Mouse (Mus musculus): ENCODE data around the gene Rnf6. TPM values are rescaled to one million over a fixed set of nuclear protein-coding genes. Genes with fewer than 3 reads are reported as not detected.

The Rnf6 gene
- polyA plus RNA-seq (2016; fragmentation: Nextera tagmentation; extraction: Ambion mirVana), result 24.8 and 25.3 TPM in 2 replicates

DNA sequence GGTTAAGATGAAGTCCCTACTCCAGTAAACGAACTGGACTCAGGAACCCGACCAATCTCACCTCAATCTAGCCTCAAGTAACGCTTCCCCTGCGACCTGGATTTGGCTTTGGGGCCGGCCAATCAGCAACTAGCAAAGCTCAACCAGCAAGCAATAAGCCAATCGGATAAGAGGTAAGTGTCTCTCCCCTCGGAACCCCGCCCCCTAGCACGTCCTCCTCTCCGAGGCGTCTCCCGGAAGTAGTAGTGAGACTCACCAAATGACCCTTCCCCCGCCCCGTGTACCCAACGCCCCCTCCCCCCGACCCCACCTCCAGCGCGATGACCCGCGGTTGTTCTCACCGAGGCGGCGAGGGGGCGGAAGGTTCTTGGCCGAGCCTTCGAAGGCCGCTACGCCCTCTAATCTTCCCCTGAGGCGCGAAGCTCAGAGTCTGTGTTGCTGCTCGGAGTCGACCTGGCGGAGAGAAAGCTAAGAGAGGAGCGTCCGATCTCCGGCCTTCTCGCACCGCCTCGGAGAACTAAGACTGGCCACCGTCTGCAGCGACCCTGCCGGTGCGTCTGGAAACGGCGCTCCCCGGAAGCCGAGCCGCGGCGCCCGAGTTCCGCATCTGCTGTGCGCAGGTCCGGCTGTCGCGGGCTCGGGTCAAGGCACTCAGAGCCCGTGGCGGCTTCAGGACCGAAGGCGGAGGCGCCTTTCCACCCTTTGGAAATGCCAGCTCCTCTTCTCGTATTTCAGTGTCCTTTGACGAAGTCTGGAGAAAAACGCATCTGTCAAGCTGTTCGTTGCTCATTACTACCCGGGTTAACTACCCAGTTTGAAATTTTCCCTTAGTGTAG is at the start of gene Rnf6:
Gene Rnf6, minus strand, starts transcription at position 677 of the 836 bp plus-strand sequence.
- peak within 1 kb of the TSS; percentile 89 for H3K9ac ChIP-seq
- peak within 1 kb of the TSS; percentile 80 for H3K4me2 ChIP-seq
- peak within 1 kb of the TSS; percentile 100 for H3K27ac ChIP-seq
- WGBS (ENCODE audit: insufficient replicate concordance), result 4% methylated on average over 67 of the region's 67 CpGs
- no peaks in the 10 kb centered on the region for H3K9me3 ChIP-seq (replicated peaks)
- peak within 1 kb of the TSS; percentile 90 for H3K4me3 ChIP-seq
- H3K4me1 ChIP-seq, result peaks cover 26% of the 10 kb centered on the region
- peaks cover 37% of the 10 kb centered on the region for H3K36me3 ChIP-seq
- H3K27me3 ChIP-seq (replicated peaks), result no peaks in the 10 kb centered on the region
- ATAC-seq, result peak; percentile 99

DNA sequence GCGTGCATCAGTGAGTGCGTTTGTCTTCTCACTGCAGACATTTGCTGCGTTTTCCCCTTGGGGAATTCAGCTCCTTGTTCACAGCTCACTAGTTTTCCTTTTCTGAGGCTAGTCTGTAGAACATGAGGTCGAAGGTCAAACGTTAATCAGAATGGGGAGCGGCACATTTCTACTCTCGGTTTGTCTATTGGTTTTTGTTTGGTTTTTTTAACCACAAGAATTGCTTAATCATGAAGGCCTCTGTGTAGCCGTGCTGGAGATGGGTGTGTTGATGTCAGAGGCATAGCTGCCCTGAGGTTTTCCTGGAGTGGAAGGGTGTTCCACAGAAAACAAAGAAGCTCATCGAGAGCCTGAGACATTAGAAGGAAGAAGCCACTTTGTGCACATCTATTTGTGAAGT is 49.2 kb upstream of the Rnf6 start:
- no peak for ATAC-seq
- H3K27ac ChIP-seq, result peak overlapping the region; percentile 61

DNA sequence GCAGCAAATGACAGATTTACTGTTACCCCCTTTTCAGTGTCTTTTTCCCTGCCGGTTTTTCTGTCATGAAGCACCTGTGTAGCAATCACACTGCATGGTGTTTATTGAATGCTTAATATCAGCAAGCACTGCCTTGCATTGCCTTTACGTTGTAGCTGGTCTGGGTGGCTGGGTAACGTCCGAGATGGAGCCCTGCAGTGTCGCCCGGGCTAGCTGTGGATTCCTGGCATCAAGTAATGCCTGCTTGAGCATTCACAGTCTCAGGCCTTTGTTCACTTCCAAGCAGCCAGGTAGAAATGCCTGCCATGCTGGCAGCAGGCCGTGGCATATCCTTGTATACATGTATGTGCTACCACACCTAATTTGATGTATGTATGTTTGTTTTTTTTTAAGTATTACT is 46.4 kb upstream of the Rnf6 start:
- Histone ChIP-seq H3K27ac (no peak overlapping the region), H3K9me3 (replicated peaks) (no peaks in the 10 kb centered on the region), H3K4me1 (peaks cover 22% of the 10 kb centered on the region), H3K4me3 (no peak overlapping the region), H3K9ac (no peak overlapping the region), H3K36me3 (peaks cover 45% of the 10 kb centered on the region), H3K4me2 (no peak overlapping the region), H3K27me3 (replicated peaks) (no peaks in the 10 kb centered on the region)
- ATAC-seq, result no peak
- WGBS (ENCODE audit: insufficient replicate concordance), result 88% methylated on average over 7 of the region's 7 CpGs

More for the DNA sequence above, 49.2 kb upstream of the Rnf6 start:
- Histone ChIP-seq H3K4me2 (no peak overlapping the region), H3K36me3 (peaks cover 71% of the 10 kb centered on the region), H3K27me3 (replicated peaks) (no peaks in the 10 kb centered on the region), H3K4me1 (peaks cover 25% of the 10 kb centered on the region), H3K4me3 (no peak overlapping the region), H3K9ac (0 out of 2 replicates have a peak overlapping the region, but pooled peaks have one; percentile 1), H3K9me3 (replicated peaks) (no peaks in the 10 kb centered on the region)
- WGBS (ENCODE audit: insufficient replicate concordance), result 63% methylated on average over 9 of the region's 9 CpGs

DNA sequence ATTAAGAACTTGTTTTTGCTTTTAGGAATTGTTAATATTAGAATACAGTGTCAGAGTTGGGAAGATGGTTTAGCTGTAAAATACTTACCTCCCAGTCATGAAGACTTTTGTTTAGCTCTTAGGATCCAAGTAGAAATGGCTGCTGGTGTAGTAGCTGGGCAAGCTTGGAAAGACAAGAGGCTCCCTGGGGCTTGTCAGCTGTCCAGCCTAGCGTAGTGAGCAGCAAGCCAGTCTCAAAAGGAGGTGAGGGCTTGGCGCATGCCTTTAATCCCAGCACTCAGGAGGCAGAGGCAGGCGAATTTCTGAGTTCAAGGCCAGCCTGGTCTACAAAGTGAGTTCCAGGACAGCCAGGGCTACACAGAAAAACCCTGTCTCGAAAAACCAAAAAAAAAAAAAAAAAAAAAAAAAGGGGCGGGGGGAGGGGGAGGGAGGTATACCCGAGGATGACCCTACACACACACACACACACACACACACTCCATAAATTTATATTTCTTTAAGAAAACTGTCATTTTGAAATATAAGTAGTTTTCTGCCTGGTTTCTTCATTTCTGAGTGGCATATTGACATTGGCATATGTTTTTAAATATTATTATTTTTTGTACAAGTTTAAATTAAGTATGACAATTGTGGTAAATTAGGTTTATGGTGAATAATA is 44.7 kb upstream of the Rnf6 start:
- Histone ChIP-seq H3K9ac (no peak overlapping the region), H3K36me3 (peaks cover 37% of the 10 kb centered on the region), H3K27ac (no peak overlapping the region), H3K9me3 (replicated peaks) (no peaks in the 10 kb centered on the region), H3K4me2 (no peak overlapping the region), H3K27me3 (replicated peaks) (no peaks in the 10 kb centered on the region), H3K4me3 (no peak overlapping the region), H3K4me1 (peaks cover 9% of the 10 kb centered on the region)
- no peak for ATAC-seq
- WGBS (ENCODE audit: insufficient replicate concordance), result 81% methylated on average over 4 of the region's 6 CpGs

DNA sequence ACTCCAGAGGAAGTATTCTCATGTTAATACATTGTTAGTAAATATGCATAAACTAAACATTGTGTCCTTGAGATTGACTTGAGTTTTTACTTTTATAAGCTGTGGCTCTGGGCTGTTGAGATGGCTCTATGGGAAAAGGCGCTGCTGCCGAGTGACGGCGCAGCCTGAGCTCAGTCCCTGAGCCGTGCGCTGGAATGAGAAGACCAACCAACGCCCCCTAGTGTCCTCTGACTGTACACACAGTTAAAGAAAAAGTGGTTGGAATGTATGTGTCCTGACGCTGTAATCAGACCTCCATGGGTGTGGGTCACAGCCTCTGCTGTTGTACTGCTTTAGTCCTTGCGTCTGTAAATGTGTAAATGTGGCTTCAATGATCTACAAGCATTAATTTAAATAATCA is 38.6 kb upstream of the Rnf6 start:
- no peak overlapping the region for H3K9ac ChIP-seq
- no peak overlapping the region for H3K27ac ChIP-seq
- ATAC-seq, result no peak
- WGBS (ENCODE audit: insufficient replicate concordance), result 46% methylated on average over 9 of the region's 9 CpGs
- H3K4me2 ChIP-seq, result no peak overlapping the region
- H3K27me3 ChIP-seq (replicated peaks), result no peaks in the 10 kb centered on the region
- H3K4me1 ChIP-seq, result peaks cover 11% of the 10 kb centered on the region
- H3K36me3 ChIP-seq, result peaks cover 37% of the 10 kb centered on the region
- no peak overlapping the region for H3K4me3 ChIP-seq
- H3K9me3 ChIP-seq (replicated peaks), result no peaks in the 10 kb centered on the region

DNA sequence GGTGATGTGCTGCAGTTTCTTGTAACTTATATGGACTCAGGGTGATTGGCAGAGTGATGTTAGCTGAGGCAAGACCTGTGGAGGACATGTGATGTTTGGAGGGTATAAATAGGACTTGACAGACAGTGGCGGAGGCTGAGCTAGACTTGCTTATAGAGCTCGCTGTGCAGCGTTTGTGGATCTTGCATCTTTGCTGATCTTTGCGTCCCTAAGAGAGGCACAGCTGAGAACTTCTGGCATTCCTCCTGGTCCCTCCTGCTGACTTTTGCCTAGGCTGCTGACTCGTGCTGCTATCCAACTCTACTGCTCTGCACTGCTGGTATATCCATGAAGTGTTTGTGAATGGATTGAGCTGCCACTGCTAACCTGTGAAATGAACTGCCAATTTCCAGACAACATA is 32.3 kb upstream of the Rnf6 start:
- no peaks in the 10 kb centered on the region for H3K27me3 ChIP-seq (replicated peaks)
- no peak overlapping the region for H3K4me3 ChIP-seq
- H3K4me2 ChIP-seq, result no peak overlapping the region
- peaks cover 56% of the 10 kb centered on the region for H3K4me1 ChIP-seq
- 85% methylated on average over 5 of the region's 5 CpGs for WGBS (ENCODE audit: insufficient replicate concordance)
- H3K27ac ChIP-seq, result 0 out of 2 replicates have a peak overlapping the region, but pooled peaks have one; percentile 20
- H3K36me3 ChIP-seq, result peaks cover 31% of the 10 kb centered on the region
- H3K9ac ChIP-seq, result no peak overlapping the region
- ATAC-seq, result no peak
- H3K9me3 ChIP-seq (replicated peaks), result no peaks in the 10 kb centered on the region

DNA sequence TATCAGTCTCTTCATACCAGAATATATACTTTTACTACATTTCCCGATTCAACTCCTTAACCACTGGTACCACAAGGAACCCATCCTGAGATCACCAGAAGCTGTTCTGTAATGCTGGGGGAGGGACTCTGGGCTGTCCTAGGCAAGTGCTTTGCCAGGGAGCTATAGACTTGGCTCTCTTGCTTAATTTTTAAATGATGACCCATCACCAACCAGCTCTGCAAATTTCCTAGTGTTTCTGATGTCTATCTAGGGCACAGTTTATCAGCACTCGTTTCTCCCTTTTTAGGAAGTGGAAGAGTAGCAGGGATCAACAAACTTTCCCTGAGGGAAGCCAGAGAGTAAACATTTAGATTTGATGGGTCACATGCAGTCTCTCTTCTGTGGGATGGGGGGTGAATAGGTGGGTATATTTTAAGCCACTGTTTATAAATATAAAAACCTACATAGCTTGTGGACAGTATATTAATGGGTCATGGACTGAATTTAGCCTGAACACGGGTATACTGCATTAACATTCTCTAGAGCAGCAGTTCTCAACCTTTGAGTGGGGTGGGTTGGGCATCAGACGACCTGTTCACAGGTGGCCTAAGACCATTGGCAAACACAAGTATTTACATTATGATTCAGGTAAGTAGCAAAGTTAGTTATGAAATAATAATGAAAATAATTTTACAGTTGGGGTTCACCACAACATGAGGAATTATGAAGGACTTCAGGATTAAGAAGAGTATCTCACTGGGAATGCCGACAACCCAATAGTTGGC is 30.5 kb upstream of the Rnf6 start:
- Histone ChIP-seq H3K9me3 (replicated peaks) (no peaks in the 10 kb centered on the region), H3K4me1 (peaks cover 65% of the 10 kb centered on the region), H3K4me2 (peak overlapping the region; percentile 64; the same call in 1 of the 2 replicates), H3K4me3 (no peak overlapping the region), H3K27ac (peak overlapping the region; percentile 96), H3K36me3 (peaks cover 20% of the 10 kb centered on the region), H3K27me3 (replicated peaks) (no peaks in the 10 kb centered on the region), H3K9ac (no peak overlapping the region)
- 72% methylated on average over 5 of the region's 5 CpGs for WGBS (ENCODE audit: insufficient replicate concordance)
- no peak for ATAC-seq

DNA sequence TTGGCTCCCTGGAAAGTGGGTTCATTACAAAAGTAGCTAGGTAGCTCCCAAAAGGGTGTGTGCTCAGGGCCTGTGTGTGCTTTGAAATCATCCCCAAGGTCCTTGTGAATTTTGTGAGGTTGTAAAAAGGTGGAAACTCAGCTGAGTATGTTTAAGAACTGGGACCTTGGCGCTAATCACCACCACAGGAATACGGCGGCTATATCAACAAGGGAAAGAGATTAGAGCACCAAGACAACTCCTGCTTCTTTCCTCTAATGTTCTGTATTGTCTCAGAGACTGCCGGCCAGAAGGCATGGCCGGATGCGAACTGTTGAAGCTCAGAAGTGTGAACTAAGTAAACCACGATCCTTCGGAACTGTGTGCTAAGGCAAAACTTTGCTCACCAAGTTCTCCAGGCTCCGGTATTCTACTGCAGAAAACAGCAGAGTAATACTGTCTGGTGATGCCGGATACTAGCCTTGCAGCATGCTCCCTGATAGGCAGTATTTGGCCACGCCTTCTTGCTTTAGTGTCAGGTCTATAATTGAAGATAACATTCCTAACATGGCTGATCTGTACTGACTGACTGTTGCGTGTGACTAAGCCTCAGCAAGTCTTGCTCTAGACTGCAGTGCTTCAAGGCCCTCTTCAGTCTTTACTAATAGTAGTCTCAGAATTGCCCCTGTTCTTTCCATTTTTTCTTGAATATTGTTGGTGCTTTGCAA is 29.2 kb upstream of the Rnf6 start:
- WGBS (ENCODE audit: insufficient replicate concordance), result 33% methylated on average over 12 of the region's 12 CpGs
- no peaks in the 10 kb centered on the region for H3K9me3 ChIP-seq (replicated peaks)
- peak overlapping the region; percentile 39 for H3K4me3 ChIP-seq
- H3K36me3 ChIP-seq, result peaks cover 22% of the 10 kb centered on the region
- peak overlapping the region; percentile 96 for H3K27ac ChIP-seq
- H3K27me3 ChIP-seq (replicated peaks), result no peaks in the 10 kb centered on the region
- H3K4me1 ChIP-seq, result peaks cover 79% of the 10 kb centered on the region
- ATAC-seq, result peak; percentile 99
- H3K9ac ChIP-seq, result peak overlapping the region; percentile 56
- H3K4me2 ChIP-seq, result peak overlapping the region; percentile 64

DNA sequence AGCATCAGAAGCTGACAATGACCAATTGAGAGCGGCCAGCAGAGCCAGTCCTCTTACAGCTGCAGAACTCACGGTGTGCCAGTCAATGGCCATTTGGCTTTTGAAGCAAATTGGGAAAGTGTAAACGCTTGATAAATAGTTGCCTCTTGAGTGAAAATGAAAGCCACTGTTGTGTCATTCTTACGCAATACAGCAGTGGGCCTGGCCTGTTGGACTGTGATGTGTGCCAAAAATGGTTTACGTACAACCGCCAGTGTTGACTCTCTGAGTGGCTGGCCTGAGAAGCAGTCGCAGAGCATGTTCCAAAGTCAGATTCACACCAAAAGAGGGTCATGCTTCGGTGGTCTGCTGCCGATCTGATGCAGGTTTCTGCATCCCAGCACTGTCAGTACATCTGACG is 27.4 kb upstream of the Rnf6 start:
- 80% methylated on average over 10 of the region's 10 CpGs for WGBS (ENCODE audit: insufficient replicate concordance)
- Histone ChIP-seq H3K4me3 (no peak overlapping the region), H3K9ac (peak overlapping the region; percentile 5; the same call in 1 of the 2 replicates), H3K27me3 (replicated peaks) (no peaks in the 10 kb centered on the region), H3K27ac (peak overlapping the region; percentile 42), H3K9me3 (replicated peaks) (no peaks in the 10 kb centered on the region), H3K4me2 (peak overlapping the region; percentile 25; the same call in 1 of the 2 replicates), H3K36me3 (peaks cover 21% of the 10 kb centered on the region), H3K4me1 (peaks cover 94% of the 10 kb centered on the region)
- no peak for ATAC-seq

DNA sequence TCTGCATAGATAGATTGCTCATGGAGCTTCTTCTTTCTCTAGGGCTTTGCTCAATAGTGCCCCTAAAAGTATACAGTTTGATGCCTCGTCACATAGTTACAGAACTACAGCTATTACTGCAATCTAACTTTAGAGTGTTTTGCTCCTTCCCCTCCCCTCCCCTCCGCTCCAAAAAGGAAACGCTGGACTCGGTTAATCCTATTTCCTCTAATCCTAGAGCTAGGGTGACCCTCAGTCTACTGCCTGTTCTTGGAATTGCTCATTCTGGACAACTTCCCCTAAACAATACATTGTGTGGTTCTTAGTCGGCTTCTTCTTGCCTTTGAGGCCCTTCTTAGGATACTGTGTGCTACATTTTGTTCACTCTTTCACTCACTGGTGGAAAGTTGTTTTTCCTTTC is 26.4 kb upstream of the Rnf6 start:
- no peak overlapping the region for H3K4me3 ChIP-seq
- 61% methylated on average over 5 of the region's 5 CpGs for WGBS (ENCODE audit: insufficient replicate concordance)
- H3K4me2 ChIP-seq, result no peak overlapping the region
- H3K27ac ChIP-seq, result peak overlapping the region; percentile 38
- 0 out of 2 replicates have a peak overlapping the region, but pooled peaks have one; percentile 24 for H3K9ac ChIP-seq
- peaks cover 99% of the 10 kb centered on the region for H3K4me1 ChIP-seq
- H3K27me3 ChIP-seq (replicated peaks), result no peaks in the 10 kb centered on the region
- ATAC-seq, result no peak
- H3K36me3 ChIP-seq, result peaks cover 16% of the 10 kb centered on the region
- H3K9me3 ChIP-seq (replicated peaks), result no peaks in the 10 kb centered on the region

DNA sequence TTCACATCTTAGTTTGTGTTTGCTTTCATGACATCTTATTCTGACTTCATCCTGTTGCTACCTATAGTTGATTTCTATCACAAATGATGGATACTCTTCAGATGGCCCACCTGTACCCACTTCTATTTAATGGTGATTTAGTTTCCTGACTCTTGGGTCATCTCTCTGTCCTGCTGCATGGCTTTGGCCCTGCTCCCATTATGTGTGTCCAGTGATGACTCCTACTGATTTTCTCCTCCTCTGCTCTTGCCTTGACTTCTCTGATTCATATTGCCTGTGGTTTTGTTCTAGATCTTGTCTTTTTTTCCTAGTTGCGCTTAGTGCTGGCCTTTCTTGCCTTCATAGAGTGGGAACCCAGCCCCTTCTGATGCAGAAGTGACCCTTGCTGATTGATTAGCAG is 25.0 kb upstream of the Rnf6 start:
- Histone ChIP-seq H3K4me3 (no peak overlapping the region), H3K9me3 (replicated peaks) (no peaks in the 10 kb centered on the region), H3K27ac (peak overlapping the region; percentile 38; the same call in 1 of the 2 replicates), H3K4me2 (peak overlapping the region; percentile 28), H3K4me1 (peaks cover 99% of the 10 kb centered on the region), H3K36me3 (peaks cover 17% of the 10 kb centered on the region), H3K9ac (peak overlapping the region; percentile 30; the same call in 1 of the 2 replicates), H3K27me3 (replicated peaks) (no peaks in the 10 kb centered on the region)
- 77% methylated on average over 1 of the region's 1 CpGs for WGBS (ENCODE audit: insufficient replicate concordance)
- ATAC-seq, result no peak

Measured in liver, embryonic 12.5 days (tissue).